Mouse (Mus musculus) splenic B cell, adult 2 months (primary cell): ENCODE measurements at regions not wholly inside any gene's neighbourhood (a gene's known extent, or its start where the extent isn't known, plus 50 kb on each side); places are given as distances from the start of the nearest gene placed in this dataset.

Experiments
- DNase-seq: peaks from one replicate; pipeline ENCODE4 v3.0.0-alpha.2; 2011; ENCODE audit warnings: low read depth, low spot score
- H3K27me3 ChIP-seq: 2 replicates; pipeline ENCODE4 v1.6.1; 2012; ENCODE audit warnings: mild to moderate bottlenecking, low read length, moderate library complexity, mixed read lengths; ENCODE audit not compliant: control insufficient read depth, poor library complexity, insufficient read depth, severe bottlenecking
- H3K36me3 ChIP-seq: 2 replicates; pipeline ENCODE4 v1.6.1; 2012; ENCODE audit warnings: mild to moderate bottlenecking, low read length, moderate library complexity, mixed read lengths; ENCODE audit not compliant: control insufficient read depth, poor library complexity, insufficient read depth, severe bottlenecking

DNA sequence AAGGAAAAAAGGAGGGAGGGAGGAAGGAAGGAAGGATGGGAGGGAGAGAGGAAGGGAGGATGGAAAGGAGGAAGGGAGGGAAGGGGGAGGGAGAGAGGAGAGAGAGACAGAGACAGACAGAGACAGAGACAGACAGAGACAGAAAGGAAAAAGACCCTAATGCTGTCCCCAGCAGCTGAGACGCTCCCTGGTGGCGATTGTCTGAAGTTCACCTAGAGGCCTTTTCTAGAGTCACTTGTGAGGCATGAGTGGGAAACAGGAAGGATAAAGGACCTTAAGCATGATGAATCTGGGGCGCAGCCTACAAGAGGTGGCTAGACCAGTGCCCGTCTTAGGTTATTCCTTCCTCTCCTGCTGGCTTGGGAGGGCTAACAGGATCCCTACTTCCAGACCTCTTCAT lies 276.7 kb downstream of the Tshz3 start:
- Histone ChIP-seq H3K27me3 (no peaks in the 10 kb centered on the region), H3K36me3 (no peaks in the 10 kb centered on the region)
- DNase-seq = no peak

DNA sequence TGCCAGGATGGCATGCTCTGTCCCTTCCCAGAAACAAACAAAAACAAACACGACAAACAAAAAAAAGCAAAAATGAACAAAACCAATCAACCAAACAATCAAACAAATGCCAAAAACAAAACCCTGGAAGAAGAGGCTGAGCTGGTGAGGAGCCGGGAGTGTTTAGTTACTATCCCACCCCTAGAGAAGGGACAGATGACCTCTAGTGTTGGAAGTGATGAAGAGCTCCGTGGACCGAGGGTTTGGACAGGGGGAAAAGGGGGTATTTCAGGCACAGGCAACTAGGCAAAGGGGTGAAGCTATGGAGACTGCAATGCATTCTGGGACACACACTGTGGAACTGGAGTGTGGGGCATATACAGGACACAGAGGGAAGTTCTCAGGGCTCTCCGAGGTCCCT lies 277.6 kb downstream of the Tshz3 start:
- Histone ChIP-seq H3K27me3 (no peaks in the 10 kb centered on the region), H3K36me3 (no peaks in the 10 kb centered on the region)
- DNase-seq = no peak

- Histone ChIP-seq H3K27me3 (no peaks in the 10 kb centered on the region), H3K36me3 (no peaks in the 10 kb centered on the region)
- DNase-seq = no peak
Observed at GRCm38 (mm10) chr7:36977819-36978218, 279.9 kb downstream of the Tshz3 start.

GRCm38 (mm10) chr7:36989380-36989779 lies 291.5 kb downstream of the Tshz3 start:
- Histone ChIP-seq H3K27me3 (no peaks in the 10 kb centered on the region), H3K36me3 (no peaks in the 10 kb centered on the region)
- DNase-seq = no peak

GRCm38 (mm10) chr7:37004601-37005000 lies 306.7 kb downstream of the Tshz3 start:
- Histone ChIP-seq H3K36me3 (no peaks in the 10 kb centered on the region), H3K27me3 (no peaks in the 10 kb centered on the region)
- no peak for DNase-seq

DNA sequence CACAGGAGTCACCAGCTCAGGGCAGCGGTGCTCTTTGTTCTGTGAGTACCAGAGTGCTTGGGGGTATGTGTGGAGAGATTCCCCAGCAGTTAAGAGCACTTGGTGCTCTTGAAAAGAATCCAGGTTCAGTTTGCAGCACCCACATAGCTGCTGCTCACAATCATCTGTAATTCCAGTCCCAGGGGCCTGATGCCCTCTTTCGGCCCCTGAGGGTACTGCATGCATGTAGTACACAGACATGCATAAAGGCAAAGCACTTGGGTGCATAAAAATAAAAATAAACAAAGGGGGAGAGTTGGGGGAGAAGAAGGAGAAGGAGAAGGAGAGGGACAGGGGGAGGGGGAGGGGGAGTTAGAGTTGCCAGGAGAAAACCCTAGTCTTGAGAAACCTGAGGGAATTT lies 307.8 kb downstream of the Tshz3 start:
- DNase-seq = no peak
- Histone ChIP-seq H3K36me3 (no peaks in the 10 kb centered on the region), H3K27me3 (no peaks in the 10 kb centered on the region)

GRCm38 (mm10) chr7:37006921-37007320 lies 309.0 kb downstream of the Tshz3 start:
- DNase-seq = no peak
- H3K27me3 ChIP-seq = no peaks in the 10 kb centered on the region
- H3K36me3 ChIP-seq = no peaks in the 10 kb centered on the region

GRCm38 (mm10) chr7:37011180-37011754 lies 313.3 kb downstream of the Tshz3 start:
- Histone ChIP-seq H3K27me3 (no peaks in the 10 kb centered on the region), H3K36me3 (no peaks in the 10 kb centered on the region)
- DNase-seq = no peak

- Histone ChIP-seq H3K36me3 (no peaks in the 10 kb centered on the region), H3K27me3 (no peaks in the 10 kb centered on the region)
- DNase-seq = no peak
Observed at GRCm38 (mm10) chr7:37020078-37020477, 322.2 kb downstream of the Tshz3 start.

- H3K27me3 ChIP-seq = no peaks in the 10 kb centered on the region
- DNase-seq = no peak
- no peaks in the 10 kb centered on the region for H3K36me3 ChIP-seq
Observed at GRCm38 (mm10) chr7:37024501-37025025, 326.6 kb downstream of the Tshz3 start.

- Histone ChIP-seq H3K27me3 (no peaks in the 10 kb centered on the region), H3K36me3 (no peaks in the 10 kb centered on the region)
- DNase-seq = no peak
Observed at GRCm38 (mm10) chr7:37064582-37065458, 366.9 kb downstream of the Tshz3 start.

- DNase-seq = no peak
- H3K27me3 ChIP-seq = no peaks in the 10 kb centered on the region
- no peaks in the 10 kb centered on the region for H3K36me3 ChIP-seq
Observed at GRCm38 (mm10) chr7:37077698-37078097, 379.8 kb downstream of the Tshz3 start.

GRCm38 (mm10) chr7:37078140-37078539 lies 380.2 kb downstream of the Tshz3 start:
- no peaks in the 10 kb centered on the region for H3K27me3 ChIP-seq
- H3K36me3 ChIP-seq = no peaks in the 10 kb centered on the region
- DNase-seq = no peak

DNA sequence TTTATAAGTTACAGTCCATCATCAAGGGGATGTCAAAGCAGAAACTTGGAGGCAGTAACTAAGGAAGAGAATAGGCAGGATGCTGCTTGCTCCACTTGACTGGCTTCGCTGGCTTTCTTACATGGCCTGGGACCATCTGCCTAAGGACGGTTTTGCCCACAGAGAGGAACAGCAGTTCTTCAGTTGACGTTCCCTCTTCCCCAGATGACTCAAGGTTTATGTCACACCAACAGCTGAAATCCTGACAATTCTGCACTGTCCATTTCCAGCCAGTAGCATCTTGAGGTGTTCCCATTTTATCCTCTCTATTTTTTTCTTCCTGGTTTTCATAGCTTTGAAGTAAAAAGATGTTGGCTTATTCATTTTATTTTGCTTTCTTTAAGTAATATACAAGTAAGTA lies 391.8 kb downstream of the Tshz3 start:
- Histone ChIP-seq H3K27me3 (no peaks in the 10 kb centered on the region), H3K36me3 (no peaks in the 10 kb centered on the region)
- DNase-seq = no peak

DNA sequence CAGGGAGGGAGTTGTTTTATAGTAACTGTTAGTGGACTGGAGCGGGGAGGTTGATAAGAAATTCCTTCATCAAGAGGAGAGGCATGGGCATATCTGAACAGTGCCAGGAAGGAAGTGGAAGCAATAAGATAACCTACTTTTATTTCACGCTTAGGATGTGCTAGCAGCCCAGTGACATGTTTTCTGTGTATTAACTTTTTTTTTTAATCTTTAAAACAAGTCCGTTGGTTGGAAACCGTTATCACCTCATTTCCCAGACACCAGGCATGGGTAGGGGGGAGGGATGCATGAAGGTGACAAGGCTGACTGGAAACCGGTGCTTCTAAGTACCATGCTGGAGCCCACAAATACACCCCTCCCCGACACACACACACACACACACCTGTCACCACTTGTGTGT lies 394.7 kb downstream of the Tshz3 start:
- H3K27me3 ChIP-seq = no peaks in the 10 kb centered on the region
- H3K36me3 ChIP-seq = no peaks in the 10 kb centered on the region
- DNase-seq = no peak
